Mouse (Mus musculus): Measurements from ENCODE around the gene Atp6v0d1. TPM values are rescaled to one million over a fixed set of nuclear protein-coding genes. Genes with fewer than 3 reads are reported as not detected.

Atp6v0d1 gene
- polyA plus RNA-seq, 1 experiment = 17.4 TPM

DNA sequence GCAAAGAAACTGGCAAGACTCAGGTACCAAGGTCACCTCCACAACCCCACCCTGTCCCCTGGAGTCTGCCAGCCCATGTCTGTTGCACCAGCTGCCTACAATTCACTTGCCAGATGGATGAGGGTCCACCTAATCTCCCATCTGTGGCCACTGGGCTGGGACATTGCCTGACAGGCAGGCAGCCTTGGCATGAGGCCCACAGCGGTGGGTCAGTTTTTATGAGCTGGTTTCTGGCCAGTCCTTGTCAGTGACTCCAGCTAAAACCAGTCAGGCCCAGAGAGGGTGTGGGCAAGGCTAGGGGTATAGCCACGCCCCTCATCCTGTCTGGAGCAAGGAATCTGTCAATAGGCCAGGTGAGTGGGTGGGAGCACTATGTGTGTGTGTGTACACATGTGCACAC lies 38.7 kb downstream of the Atp6v0d1 start:
- no peak for TF ChIP-seq GATA1 (IDR thresholded peaks at IDR 0.05; ENCODE audit: low read length)

DNA sequence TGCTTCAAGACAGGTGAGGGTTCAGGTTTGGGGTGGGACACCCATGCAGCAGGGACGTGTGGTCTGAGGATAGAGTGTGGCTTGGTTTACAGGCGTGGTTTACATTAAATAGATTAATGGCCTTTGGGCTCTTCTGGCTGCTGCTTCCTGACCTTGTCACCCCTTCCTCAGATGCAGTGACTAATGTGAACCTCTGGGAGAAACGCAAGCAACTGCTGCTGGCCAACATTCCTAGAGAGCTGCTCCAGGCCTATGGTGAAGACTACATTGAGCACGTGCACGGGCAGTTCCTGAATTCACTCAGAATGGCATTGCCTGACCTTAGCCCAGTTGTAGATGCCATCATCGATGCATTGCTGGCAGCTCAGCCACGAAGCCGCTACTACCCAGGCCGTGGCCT lies 43.0 kb downstream of the Atp6v0d1 start:
- TF ChIP-seq GATA1 (IDR thresholded peaks at IDR 0.05; ENCODE audit: low read length) = no peak

DNA sequence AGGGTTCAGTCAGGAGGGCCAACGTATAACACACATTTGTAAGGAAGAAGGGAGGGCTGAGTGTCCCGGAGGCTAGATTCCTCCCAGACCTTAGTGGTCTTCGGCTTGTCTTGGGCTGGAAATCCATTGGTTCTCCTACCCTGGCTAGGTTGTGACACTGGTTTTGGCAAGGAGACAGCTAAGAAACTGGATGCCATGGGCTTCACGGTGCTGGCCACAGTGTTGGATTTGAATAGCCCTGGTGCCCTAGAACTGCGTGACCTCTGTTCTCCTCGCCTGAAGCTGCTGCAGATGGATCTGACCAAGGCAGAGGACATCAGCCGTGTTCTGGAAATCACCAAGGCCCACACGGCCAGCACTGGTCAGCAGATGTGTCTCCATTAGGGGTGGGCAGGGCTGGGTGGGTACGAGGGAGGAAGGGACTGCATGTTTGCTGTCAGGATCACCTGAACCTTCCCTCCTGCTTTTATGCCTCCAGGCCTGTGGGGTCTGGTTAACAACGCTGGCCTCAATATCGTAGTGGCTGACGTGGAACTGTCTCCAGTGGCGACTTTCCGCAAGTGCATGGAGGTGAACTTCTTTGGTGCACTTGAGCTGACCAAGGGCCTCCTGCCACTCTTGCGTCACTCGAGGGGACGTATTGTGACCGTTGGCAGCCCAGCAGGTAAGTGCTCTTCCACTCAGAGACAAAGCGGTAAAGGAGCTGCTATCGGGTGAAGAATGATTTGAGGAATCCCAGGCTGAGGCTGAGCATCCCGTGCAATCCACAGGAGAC lies 43.7 kb downstream of the Atp6v0d1 start:
- no peak for TF ChIP-seq GATA1 (IDR thresholded peaks at IDR 0.05; ENCODE audit: low read length)

DNA sequence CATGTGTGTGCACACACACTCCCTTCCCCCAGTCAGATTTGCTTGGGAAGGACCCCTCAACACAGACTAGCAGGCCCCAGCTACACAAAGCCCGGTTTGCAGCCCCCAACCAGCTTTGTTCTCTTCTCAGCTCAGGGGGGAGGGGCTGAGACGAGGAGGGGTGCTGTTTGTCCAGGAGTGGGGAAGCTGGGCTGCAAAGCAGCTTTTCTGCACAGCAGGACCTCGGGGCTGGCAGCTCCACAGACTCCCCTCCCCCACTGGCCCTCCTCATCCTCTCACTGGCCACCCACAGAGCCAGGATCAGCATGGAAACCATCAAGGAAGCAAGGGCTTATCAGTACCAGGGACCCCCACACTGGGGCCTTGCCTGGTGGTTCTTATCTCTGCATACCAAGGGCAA lies 44.8 kb downstream of the Atp6v0d1 start:
- no peak for TF ChIP-seq GATA1 (IDR thresholded peaks at IDR 0.05; ENCODE audit: low read length)

DNA sequence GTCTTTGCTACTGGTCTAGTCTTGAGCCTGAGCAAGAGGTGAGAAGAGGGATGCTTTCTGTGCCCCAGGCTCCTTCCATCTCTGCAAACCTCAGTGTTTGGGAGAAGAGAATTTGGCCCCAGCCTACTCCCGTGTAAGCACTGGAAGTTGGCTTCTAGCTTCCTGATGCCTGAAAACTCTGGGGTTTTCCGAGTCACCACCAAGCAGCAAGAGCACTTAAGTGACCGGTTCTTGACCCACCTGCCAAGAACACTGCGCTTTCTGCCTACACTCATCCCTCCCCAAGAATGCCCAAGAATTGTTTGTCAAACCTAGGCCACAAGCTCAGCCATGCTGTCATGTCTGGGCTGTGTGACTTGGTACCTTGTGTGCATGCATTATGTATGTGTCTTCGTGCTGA lies 45.3 kb downstream of the Atp6v0d1 start:
- no peak for TF ChIP-seq GATA1 (IDR thresholded peaks at IDR 0.05; ENCODE audit: low read length)

DNA sequence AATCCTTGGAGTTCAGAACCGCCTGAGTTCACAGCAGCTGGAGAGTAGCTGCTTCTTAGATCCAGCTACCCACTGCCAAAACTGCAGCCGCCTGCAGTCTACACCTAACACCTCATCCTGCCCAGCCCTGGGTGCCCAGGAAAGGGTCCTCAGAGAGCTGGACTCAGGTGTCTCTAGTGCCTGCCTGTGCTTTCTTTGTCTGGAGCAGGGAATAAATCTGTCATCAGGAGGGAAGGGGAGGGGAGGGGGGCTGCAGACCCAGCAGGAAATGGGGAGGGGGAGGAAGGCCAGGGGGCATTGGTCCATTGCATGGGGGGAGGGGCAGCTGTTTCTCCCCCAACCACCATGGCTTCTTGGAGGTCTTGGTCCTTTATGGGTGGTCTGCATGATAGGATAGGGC lies 46.3 kb downstream of the Atp6v0d1 start:
- TF ChIP-seq GATA1 (IDR thresholded peaks at IDR 0.05; ENCODE audit: low read length) = no peak

DNA sequence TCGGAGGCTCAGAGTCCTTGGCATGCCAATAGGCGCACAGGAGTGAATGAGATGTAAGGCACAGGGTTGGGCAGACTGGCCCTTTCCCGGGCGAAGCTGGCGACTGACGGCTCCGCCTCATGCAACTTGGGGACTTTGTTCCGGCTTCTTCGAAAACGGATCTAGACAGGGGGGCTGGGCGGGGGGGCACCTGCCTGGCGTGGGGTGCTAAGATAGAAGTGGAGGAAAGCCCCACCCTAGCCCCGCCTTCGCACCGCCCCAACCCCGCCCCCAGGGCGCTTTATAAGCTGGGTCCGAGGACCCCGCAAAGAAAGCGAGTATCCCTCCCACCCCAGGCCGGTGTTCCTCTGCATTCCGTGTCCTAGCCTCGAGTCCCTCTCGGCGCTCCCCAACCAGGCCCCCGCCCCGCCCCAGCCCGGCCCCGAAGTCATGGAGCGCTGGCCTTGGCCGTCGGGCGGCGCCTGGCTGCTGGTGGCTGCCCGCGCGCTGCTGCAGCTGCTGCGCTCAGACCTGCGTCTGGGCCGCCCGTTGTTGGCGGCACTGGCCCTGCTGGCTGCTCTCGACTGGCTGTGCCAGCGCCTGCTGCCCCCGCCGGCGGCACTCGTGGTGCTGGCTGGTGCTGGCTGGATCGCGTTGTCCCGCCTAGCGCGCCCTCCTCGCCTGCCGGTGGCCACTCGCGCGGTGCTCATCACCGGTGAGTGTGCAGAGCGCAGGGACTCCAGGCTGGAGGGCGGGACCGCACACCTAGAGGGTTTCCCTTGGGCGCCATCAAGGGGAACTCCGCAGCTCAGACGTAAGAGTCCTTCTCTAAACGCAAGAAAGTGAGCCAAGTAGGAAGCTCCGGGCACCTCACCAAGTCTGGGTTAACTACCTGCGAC lies 47.2 kb downstream of the Atp6v0d1 start, which contains the start of gene Hsd11b2:
TSS of gene Hsd11b2 (plus strand) at position 320 of the 878 bp plus-strand sequence.
- no peak for TF ChIP-seq GATA1 (IDR thresholded peaks at IDR 0.05; ENCODE audit: low read length)

DNA sequence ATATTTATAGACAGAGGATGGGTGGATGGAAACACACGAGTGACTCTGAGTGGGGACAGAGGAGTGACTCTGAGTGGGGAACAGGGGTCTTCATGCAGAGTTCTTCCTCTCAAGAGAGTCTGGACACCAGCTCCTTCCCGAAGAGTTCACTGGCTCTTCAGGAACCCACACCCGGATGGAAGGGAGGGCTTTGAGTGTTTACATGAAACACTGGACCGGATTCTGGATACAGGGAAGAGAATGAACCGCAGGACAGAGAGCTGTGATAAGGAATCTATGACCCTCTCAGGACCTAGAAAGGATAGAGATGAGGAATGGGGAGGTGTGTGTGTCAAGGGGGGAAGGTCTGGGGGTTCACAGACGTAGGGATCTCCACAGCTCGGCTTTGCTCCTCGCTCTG lies 48.5 kb downstream of the Atp6v0d1 start:
- no peak for TF ChIP-seq GATA1 (IDR thresholded peaks at IDR 0.05; ENCODE audit: low read length)

DNA sequence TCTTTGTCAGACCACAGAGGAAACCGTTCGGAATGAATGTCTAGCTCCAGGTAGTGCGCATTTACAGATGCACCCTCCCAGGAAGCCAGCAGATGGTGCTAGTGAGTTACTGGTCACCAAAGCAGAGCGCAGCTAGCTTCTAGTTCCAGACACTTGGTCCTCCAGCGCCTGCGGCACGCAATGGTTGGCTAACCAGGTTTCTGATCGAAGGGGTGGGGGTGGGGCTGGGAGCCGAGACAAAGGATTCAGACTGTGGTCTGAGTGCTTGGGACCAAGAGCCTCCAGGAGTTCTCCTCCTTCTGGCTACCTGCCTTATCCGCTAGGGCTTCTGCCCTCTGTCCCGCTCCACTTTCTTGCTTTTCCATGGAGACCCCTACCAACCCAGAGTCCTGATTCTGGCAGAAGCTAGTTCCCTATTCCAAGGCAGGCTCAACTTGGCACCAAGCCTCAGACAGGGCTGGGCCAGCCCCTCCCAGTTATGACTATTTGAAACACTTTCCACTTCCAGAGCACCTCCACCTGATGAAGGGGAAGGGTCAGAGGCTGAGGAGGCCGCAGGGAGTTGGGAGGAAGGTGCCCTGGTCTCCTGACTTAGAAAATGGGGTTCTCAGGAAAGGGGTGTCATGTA lies 49.7 kb downstream of the Atp6v0d1 start:
- TF ChIP-seq GATA1 (IDR thresholded peaks at IDR 0.05; ENCODE audit: low read length) = no peak

DNA sequence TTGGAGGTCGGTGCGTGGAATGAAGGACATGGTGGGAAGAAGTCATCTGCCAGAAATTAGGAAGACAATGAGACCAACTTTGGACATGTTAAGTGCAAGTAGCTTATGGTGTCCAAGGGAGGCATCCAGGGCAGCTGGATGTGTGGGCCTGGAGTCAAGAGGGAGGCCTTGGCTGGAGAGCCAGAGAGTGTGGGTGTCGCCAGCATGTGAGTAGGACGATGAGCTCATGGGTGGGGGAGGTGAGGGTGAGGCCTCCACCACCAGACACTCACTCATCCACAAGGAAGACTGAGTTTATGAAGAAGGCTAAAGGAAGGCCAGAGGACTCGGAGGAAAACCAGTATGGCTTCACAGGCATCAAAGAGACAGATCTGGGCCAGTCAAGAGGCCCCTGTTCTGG lies 51.2 kb downstream of the Atp6v0d1 start:
- no peak for TF ChIP-seq GATA1 (IDR thresholded peaks at IDR 0.05; ENCODE audit: low read length)

DNA sequence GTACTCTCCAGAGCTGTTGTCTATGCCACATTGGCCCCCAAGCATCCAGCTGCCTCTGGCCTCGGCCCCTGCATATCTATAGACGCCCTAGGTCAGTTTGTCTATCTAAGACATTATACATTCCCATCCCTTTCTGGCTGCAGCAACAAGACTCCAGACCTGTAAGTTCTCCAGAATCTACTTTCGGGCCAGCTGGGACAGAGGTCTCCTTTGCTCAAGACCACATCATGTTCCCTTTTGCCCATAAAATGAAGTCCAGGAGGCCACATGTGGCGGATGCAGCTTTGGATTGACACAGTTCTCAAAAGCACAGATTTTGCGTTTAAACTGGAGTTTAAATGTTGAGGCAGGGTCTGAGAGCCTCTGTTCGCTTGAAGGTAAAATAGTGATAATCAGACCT lies 51.7 kb downstream of the Atp6v0d1 start:
- TF ChIP-seq GATA1 (IDR thresholded peaks at IDR 0.05; ENCODE audit: low read length) = no peak

DNA sequence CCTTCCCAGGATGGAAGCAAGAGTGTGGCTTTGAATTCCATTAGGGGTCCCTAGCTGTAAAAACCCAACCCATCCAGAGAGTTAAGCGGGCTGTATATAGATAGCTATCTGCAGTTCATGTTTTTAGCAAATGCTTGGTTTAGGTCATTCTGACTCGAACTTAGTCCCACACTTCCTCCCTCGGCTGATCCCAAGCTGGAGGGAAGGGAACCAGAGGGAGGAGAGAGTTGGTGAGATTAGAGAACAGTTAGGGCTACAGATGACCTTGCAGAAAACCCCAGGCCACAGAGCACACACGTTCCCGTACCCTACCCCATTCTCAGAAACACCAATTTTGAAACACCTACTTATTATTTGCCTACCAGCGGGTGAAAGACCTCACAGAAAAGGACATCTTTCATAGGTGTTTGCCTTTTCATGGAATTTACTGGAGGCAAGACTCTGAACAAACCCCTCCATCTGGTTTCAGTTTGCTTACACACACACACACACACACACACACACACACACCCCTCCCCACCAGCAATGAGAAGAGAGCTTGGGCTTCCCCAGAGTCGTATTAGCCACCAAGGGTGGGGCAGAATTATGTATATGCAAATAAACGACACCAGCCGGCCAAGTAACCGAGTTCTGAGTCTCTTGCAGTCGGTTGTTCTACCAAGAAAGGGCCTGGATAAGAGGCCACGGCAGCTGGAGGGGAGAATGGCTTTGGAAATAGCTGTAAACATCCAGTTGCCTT lies 55.7 kb downstream of the Atp6v0d1 start:
- TF ChIP-seq GATA1 (IDR thresholded peaks at IDR 0.05; ENCODE audit: low read length) = no peak

DNA sequence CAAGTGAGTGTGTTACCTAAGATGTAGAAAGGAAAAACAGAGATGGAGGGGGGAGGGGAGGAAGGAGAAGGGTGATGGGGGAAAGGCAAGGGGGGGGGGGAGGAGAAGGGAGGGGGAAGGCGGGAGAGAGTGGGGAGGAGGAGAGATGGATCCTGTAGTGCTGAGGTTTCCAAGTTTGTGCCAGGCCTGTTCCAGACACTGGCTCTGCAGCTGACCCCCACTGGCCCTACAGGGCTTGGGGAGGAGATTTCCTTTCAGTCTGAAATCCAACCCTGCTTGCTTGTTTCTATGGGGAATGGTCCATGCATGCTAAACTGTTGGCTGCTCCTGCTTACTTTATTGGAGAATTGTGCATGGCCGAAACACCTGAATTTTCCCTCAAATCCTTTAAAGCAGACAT lies 57.1 kb downstream of the Atp6v0d1 start:
- no peak for TF ChIP-seq GATA1 (IDR thresholded peaks at IDR 0.05; ENCODE audit: low read length)

DNA sequence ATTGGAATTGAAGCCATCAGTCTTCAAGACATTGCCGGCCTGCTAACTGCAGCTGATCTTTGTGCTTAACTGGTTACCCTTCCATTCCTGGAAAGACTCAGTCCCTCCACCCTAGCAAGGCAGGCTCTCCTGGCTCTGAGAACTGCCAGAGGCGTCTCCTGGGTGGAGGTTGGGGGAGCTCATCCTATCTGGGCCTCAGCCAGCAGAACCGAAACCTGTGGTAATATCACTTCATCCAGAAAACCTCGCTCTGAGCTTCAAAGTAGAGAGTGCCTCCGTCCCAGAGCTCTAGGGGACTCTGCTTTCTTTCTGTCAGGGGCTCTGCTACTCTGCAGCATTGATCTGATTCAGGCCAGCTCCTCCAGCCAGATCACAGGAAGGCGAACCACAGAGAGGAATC lies 58.9 kb downstream of the Atp6v0d1 start:
- TF ChIP-seq GATA1 (IDR thresholded peaks at IDR 0.05; ENCODE audit: low read length) = no peak

DNA sequence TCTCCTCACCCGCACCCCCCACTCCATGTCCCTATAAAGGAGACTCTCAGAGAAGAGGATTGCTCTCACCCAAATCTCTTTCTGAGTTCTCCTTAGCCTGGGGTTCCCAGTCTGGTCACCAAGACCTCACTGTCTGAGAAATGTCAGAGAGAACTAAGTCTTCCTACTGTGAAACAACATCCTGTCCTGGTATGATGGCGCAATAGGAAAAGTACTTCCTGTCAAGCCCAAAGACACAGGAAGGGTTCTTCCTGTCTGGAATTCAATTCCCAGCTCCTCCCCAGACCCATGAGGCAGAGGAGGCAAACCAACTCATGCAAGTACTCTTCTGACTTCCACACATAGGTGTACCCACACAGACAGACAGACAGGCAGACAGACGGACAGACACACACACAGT lies 61.2 kb downstream of the Atp6v0d1 start:
- no peak for TF ChIP-seq GATA1 (IDR thresholded peaks at IDR 0.05; ENCODE audit: low read length)

Measured in G1E-ER4 (cell line).